Mouse (Mus musculus) heart, postnatal 0 days (tissue): ENCODE results near the gene Mvp. TPM values are rescaled to one million over a fixed set of nuclear protein-coding genes. Genes with fewer than 3 reads are reported as not detected.
A peak's percentile ranks its signal among the peaks of the same experiment; 100 is the strongest.

Experiments used
- ATAC-seq: fragments of 200-750 bp; cut with Nextera tagmentation; 2 replicates; pipeline ENCODE4 v1.8.0; 2017; ENCODE audit warnings: low read depth, moderate number of reproducible peaks, moderate library complexity; ENCODE audit not compliant: insufficient read depth
- DNase-seq: peaks from one replicate; pipeline ENCODE4 v3.0.0-alpha.2; 2016; ENCODE audit warnings: low spot score
- H3K27ac ChIP-seq: fragments of 300-500 bp; sonication (generic); 2 replicates; pipeline ENCODE4 v1.5.1; 2014; ENCODE audit warnings: low read depth, mild to moderate bottlenecking
- H3K27me3 ChIP-seq: fragments of 300-500 bp; sonication (generic); 2 replicates; pipeline ENCODE4 v1.6.1; 2014; ENCODE audit warnings: low read length, mixed read lengths; ENCODE audit not compliant: control insufficient read depth, insufficient read depth
- H3K36me3 ChIP-seq: fragments of 300-500 bp; sonication (generic); replicated peaks from 2 replicates; pipeline ENCODE4 v1.6.1; 2014; ENCODE audit warnings: low read length, mixed read lengths; ENCODE audit not compliant: control insufficient read depth, insufficient read depth
- H3K4me1 ChIP-seq: fragments of 300-500 bp; sonication (generic); 2 replicates; pipeline ENCODE4 v1.6.1; 2014; ENCODE audit warnings: antibody characterized with exemption; ENCODE audit not compliant: control insufficient read depth, insufficient read depth
- H3K4me2 ChIP-seq: fragments of 300-500 bp; sonication (generic); 2 replicates; pipeline ENCODE4 v1.6.1; 2014; ENCODE audit warnings: low read depth, mild to moderate bottlenecking, low read length, moderate library complexity
- H3K4me3 ChIP-seq: fragments of 300-500 bp; sonication (generic); 2 replicates; pipeline ENCODE4 v1.5.1; 2014; ENCODE audit warnings: low read depth, low read length
- H3K9ac ChIP-seq: fragments of 300-500 bp; sonication (generic); replicated peaks from 2 replicates; pipeline ENCODE4 v1.6.1; 2014; ENCODE audit warnings: low read depth, low read length, mixed read lengths
- H3K9me3 ChIP-seq: fragments of 300-500 bp; sonication (generic); replicated peaks from 2 replicates; pipeline ENCODE4 v1.6.1; 2016; ENCODE audit warnings: low read length; ENCODE audit not compliant: control insufficient read depth
- CTCF ChIP-seq: IDR thresholded peaks from 2 replicates; pipeline ENCODE4 v1.5.1; 2016; ENCODE audit warnings: antibody characterized with exemption, control low read depth, low read depth
- EP300 ChIP-seq: IDR thresholded peaks from 2 replicates; pipeline ENCODE4 v1.6.1; 2016; ENCODE audit warnings: antibody characterized with exemption, low read depth
- WGBS: fragments of 180-500 bp; shearing (Covaris S2); extraction: QIAGEN DNeasy Blood & Tissue Kit; methylation state at CpG from one replicate; pipeline ENCODE4 v1.1.7; 2014; 5-methylcytosine and 5-hydroxymethylcytosine counted together
- polyA plus RNA-seq: library from polyadenylated mRNA; unstranded; fragments of >200 nt; fragmentation: Nextera tagmentation; extraction: Ambion mirVana; gene quantifications from 2 replicates; pipeline ENCODE4 v1.2.1, GENCODE M21; 2015
- total RNA-seq: library from RNA; depleted of rRNA; stranded (reverse); fragments of >200 nt; gene quantifications from 2 replicates; pipeline ENCODE4 v1.2.3, GENCODE M21; 2014; ENCODE audit warnings: low replicate concordance

Mvp gene
- total and polyA plus RNA-seq, 2 experiments from 2014 or later, result 17.4 to 32.5 TPM

- no peak for TF ChIP-seq EP300
- no peak for TF ChIP-seq CTCF
- DNase-seq, result no peak
- H3K27ac ChIP-seq, result no peak overlapping the region
- H3K4me2 ChIP-seq, result no peak overlapping the region
- peaks cover 26% of the 10 kb centered on the region for H3K27me3 ChIP-seq
- H3K36me3 ChIP-seq, result no peaks in the 10 kb centered on the region
- WGBS, result 0% methylated on average over 7 of the region's 8 CpGs
- no peak overlapping the region for H3K4me3 ChIP-seq
- no peak for ATAC-seq
- peaks cover 15% of the 10 kb centered on the region for H3K4me1 ChIP-seq
- H3K9ac ChIP-seq, result no peak overlapping the region
- H3K9me3 ChIP-seq, result no peaks in the 10 kb centered on the region
Observed at GRCm38 (mm10) chr7:126952646-126953045, 61.8 kb downstream of the Mvp start.

GRCm38 (mm10) chr7:126951741-126952140 is 62.7 kb downstream of the Mvp start:
- H3K4me3 ChIP-seq, result no peak overlapping the region
- peak overlapping the region; percentile 87; the same call in 1 of the 2 replicates for H3K4me2 ChIP-seq
- peaks cover 15% of the 10 kb centered on the region for H3K4me1 ChIP-seq
- no peaks in the 10 kb centered on the region for H3K36me3 ChIP-seq
- no peak overlapping the region for H3K9ac ChIP-seq
- TF ChIP-seq EP300, result no peak
- TF ChIP-seq CTCF, result no peak
- H3K9me3 ChIP-seq, result no peaks in the 10 kb centered on the region
- H3K27ac ChIP-seq, result no peak overlapping the region
- peaks cover 26% of the 10 kb centered on the region for H3K27me3 ChIP-seq
- DNase-seq (no peak), ATAC-seq (no peak)
- 14% methylated on average over 4 of the region's 4 CpGs for WGBS

- H3K9ac ChIP-seq, result no peak overlapping the region
- no peaks in the 10 kb centered on the region for H3K36me3 ChIP-seq
- DNase-seq, result no peak
- H3K4me1 ChIP-seq, result peaks cover 15% of the 10 kb centered on the region
- no peak for TF ChIP-seq EP300
- TF ChIP-seq CTCF, result no peak
- ATAC-seq, result no peak
- peak overlapping the region; percentile 87 for H3K4me2 ChIP-seq
- H3K4me3 ChIP-seq, result peak overlapping the region; percentile 49
- 7% methylated on average over 26 of the region's 26 CpGs for WGBS
- H3K27ac ChIP-seq, result no peak overlapping the region
- H3K9me3 ChIP-seq, result no peaks in the 10 kb centered on the region
- H3K27me3 ChIP-seq, result peaks cover 26% of the 10 kb centered on the region
Observed at GRCm38 (mm10) chr7:126950647-126951615, 63.5 kb downstream of the Mvp start.

GRCm38 (mm10) chr7:126949793-126950646 is 64.4 kb downstream of the Mvp start, which contains the start of gene Sez6l2:
Gene Sez6l2 (plus strand): TSS chr7:126950563.
- no peak within 1 kb of the TSS for H3K9ac ChIP-seq
- WGBS, result 1% methylated on average over 41 of the region's 42 CpGs
- peak; percentile 86 for ATAC-seq

GRCm38 (mm10) chr7:126949403-126949792 is 65.0 kb downstream of the Mvp start, which contains the start of gene Asphd1:
Gene Asphd1 (minus strand): TSS chr7:126949582.
- H3K27ac ChIP-seq, result no peak within 1 kb of the TSS
- under 1% methylated on average over 18 of the region's 21 CpGs for WGBS
- H3K36me3 ChIP-seq, result peaks cover 9% of the 10 kb centered on the region; the same call in 1 of the 2 replicates
- no peaks in the 10 kb centered on the region for H3K9me3 ChIP-seq
- TF ChIP-seq EP300 (no peak), CTCF (no peak)
- peaks cover 15% of the 10 kb centered on the region for H3K4me1 ChIP-seq
- no peak for DNase-seq
- H3K27me3 ChIP-seq, result peaks cover 26% of the 10 kb centered on the region
- peak; percentile 35; the same call in 1 of the 2 replicates for ATAC-seq
- peak within 1 kb of the TSS; percentile 87 for H3K4me2 ChIP-seq
- no peak within 1 kb of the TSS for H3K9ac ChIP-seq
- peak within 1 kb of the TSS; percentile 49 for H3K4me3 ChIP-seq

More at GRCm38 (mm10) chr7:126949793-126950646, 64.4 kb downstream of the Mvp start, which contains the start of gene Sez6l2:
- peak within 1 kb of the TSS; percentile 87 for H3K4me2 ChIP-seq
- no peaks in the 10 kb centered on the region for H3K9me3 ChIP-seq
- H3K27ac ChIP-seq, result no peak within 1 kb of the TSS
- TF ChIP-seq CTCF (no peak), EP300 (no peak)
- DNase-seq, result peak; percentile 67
- H3K27me3 ChIP-seq, result peaks cover 26% of the 10 kb centered on the region
- peak within 1 kb of the TSS; percentile 49 for H3K4me3 ChIP-seq
- peaks cover 4% of the 10 kb centered on the region; the same call in 1 of the 2 replicates for H3K36me3 ChIP-seq
- peaks cover 15% of the 10 kb centered on the region for H3K4me1 ChIP-seq
